Mouse (Mus musculus) inflammation-experienced regulatory T-cells, adult 6 months (primary cell): Measurements from ENCODE around the gene Grik4. TPM values are rescaled to one million over a fixed set of nuclear protein-coding genes. Genes with fewer than 3 reads are reported as not detected.

Experiments used
- ATAC-seq: one replicate; pipeline ENCODE4 v1.8.0; 2017
- polyA plus RNA-seq, 3 experiments: library from polyadenylated mRNA; unstranded; fragments of 100-300 nt; shearing (Covaris generic); gene quantifications; one replicate each; pipeline ENCODE4 v1.2.1; 2017

The Grik4 gene
- polyA plus RNA-seq, 3 experiments from 2014 or later = 0.06 to 0.08 TPM; not detected in 1

DNA sequence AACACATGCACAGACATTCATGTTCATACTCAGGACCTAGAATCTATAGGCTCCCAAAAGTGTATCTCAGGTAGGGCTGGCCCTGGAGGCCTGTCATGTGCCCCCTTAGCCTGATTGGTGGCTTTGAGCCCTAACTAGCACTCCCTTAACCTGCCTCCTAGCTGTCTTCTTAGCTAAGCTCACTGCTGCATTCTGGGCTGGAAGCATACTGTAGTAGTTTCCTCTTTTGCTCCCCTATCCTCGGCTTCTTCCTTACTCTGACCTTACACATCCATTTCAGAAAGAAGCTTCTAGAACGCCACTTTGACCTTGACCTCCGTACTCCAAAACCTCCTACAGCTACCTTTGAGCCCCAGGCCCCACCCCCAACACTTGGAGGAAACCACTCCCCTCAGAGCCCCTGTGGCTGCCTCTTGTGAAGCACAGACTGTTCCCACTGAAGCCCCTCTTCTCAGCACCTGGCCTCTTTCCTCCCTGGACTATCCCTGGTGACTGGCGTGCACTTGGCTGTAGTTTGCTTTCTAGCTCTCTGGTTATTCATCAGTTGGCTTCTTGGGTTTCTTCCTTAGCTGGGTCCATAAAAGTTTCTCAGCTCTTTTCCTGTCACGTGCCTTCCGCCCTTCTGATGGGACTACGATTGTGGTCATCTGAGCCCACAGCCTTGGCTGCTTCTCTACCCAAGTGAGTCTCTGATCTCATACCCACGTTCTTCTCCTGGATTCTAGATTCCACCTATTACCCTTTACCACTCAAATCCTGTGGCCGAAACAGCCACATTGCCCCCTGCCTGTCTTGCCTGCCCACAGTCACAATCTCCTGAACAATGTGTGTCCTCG is 84.1 kb downstream of the Grik4 start:
- no peak for ATAC-seq

GRCm38 (mm10) chr9:42858998-42859690 is 85.1 kb downstream of the Grik4 start:
- ATAC-seq = no peak

- no peak for ATAC-seq
These were observed 85.7 kb downstream of the Grik4 start for GRCm38 (mm10) chr9:42858576-42858975.

- ATAC-seq = no peak
These were observed 86.5 kb downstream of the Grik4 start for GRCm38 (mm10) chr9:42857756-42858155.

DNA sequence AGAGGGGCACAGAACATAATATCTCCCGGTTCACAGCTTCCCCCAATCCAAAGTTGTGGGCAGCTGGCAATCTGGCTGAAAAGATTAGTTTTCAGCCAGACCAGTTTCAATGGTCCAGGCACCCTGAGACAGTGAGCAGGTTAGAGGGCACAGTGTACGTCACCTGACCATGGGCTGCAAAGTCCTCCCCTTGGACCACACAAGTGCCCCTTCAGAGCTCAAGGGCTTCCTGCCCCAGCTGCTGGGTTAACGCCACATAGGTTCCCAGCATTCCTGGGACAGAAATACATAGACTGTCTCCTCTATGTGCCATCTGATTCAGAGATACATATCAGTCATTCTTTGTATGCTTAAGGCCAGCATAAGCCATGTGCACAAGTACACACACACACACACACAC is 91.2 kb downstream of the Grik4 start:
- ATAC-seq = no peak

GRCm38 (mm10) chr9:42850063-42850462 is 94.2 kb downstream of the Grik4 start:
- ATAC-seq = no peak

GRCm38 (mm10) chr9:42848061-42848460 is 96.2 kb downstream of the Grik4 start:
- no peak for ATAC-seq

- no peak for ATAC-seq
These were observed 97.4 kb downstream of the Grik4 start for GRCm38 (mm10) chr9:42846676-42847425.

DNA sequence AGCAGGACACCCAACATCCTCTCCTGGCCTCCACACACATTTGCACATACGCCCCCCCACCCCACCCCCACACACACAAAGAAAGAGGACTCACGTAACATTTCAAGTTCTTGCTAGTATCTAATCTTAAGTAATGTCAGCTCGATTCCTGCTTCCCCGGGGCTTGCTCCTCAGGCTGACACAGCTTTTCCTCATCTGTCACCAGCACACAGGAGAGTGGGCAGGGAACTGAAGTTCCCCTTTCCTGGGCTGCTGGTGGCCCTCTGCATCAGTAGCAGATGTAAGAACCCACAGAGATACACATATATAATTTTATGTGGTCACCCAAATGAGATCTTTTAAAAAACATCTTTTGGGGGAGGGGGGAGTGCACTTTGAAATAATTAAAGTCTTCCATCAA is 98.2 kb downstream of the Grik4 start:
- ATAC-seq = no peak

DNA sequence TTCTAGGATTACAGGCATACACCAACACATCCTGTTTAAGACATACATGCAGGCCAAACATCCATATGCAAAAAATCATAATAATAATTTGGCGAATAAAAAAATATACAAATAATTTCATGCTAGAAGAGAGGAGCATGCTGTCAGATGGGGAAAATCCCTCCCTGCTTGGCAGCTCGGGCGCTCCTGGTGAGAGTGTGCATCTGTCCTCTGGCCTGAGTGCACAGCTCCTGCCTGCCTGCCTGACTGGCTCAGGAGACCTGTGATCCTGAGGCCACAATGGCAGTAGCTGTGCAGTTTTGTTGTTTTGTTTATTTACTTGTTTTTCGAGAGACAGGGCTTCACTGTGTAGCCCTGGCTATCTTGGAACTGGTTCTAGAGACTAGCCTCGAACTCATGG is 100.0 kb downstream of the Grik4 start:
- ATAC-seq = no peak

GRCm38 (mm10) chr9:42838299-42838698 is 106.0 kb downstream of the Grik4 start:
- ATAC-seq = peak; percentile 94

GRCm38 (mm10) chr9:42837498-42837897 is 106.8 kb downstream of the Grik4 start:
- no peak for ATAC-seq

DNA sequence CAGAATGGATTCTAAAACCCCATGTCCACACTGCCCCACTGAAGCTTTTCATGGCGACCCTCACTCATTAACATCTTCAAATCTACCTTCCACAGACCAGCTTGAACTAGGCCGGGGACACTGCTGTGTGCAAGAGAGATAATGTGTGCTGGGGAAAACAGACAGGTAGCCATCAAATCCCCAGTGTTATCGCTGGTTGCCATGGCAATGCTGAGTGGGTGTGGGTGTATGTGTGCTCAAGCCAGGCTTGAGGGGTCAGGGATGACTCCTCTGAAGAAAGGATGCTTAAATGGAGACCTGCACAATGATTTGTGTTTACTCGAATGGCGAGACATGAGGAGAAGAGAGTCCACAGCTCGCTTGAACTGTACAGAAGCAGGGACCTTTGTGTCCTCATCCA is 112.7 kb downstream of the Grik4 start:
- no peak for ATAC-seq

- no peak for ATAC-seq
These were observed 125.0 kb downstream of the Grik4 start for GRCm38 (mm10) chr9:42819247-42819646.

DNA sequence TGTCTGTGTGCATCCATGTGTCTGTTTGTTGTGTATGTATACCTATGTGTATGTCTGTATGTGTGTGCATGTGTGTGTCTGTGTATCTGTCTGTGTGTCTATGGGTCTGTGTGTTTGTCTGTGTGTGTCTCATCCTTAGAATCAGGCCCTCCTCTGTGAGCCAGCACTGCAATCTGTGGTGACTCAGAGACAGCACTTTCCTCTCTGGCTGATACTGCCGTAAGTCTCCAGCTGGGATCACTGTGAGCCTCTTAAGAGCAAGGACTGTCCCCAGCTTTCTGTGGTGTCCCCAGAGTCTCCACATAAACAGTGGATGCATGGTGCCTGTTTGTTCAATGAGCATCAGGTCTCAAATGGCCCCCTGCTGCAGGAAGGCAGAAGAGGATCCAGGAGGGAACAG is 127.5 kb downstream of the Grik4 start:
- no peak for ATAC-seq

DNA sequence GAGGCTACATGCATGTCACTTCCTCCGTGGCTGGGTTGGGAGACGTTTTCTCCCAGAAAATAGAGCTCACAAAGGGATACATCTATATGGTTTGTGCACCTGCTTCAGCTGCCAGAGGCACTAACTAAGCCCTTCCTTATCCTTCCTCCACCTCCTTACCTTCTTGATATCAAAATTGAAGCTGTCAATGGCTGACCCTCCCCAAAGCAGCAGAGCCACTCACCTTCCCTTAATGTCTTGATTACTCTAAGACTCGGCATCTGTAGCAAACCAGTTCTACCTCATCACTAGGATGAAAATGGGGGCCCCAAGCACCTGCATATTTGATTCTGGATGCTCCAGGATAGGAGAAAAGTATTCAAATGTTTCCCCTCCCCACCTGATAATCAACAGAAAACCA is 135.1 kb downstream of the Grik4 start:
- no peak for ATAC-seq

DNA sequence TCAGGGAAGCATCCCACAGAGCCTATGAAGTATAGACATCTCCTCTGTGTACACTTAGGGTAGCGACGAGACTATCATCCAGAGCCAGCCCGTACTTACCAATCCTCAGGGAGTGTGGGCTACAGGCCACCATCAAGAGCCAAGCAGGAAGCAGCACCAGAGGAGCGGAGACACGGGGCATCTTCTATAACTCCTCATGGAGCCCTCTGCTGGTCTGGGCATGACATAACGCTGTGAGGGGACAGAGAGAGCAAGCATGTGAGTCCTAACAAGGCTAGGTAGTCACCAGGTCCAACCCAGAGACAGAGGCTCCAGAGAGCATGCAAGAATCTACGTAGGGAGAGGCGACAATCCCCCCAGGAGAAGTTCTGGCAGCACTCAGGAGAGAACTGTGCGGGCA is 135.9 kb downstream of the Grik4 start:
- ATAC-seq = no peak

GRCm38 (mm10) chr9:42803061-42803491 is 141.2 kb downstream of the Grik4 start:
- ATAC-seq = no peak

DNA sequence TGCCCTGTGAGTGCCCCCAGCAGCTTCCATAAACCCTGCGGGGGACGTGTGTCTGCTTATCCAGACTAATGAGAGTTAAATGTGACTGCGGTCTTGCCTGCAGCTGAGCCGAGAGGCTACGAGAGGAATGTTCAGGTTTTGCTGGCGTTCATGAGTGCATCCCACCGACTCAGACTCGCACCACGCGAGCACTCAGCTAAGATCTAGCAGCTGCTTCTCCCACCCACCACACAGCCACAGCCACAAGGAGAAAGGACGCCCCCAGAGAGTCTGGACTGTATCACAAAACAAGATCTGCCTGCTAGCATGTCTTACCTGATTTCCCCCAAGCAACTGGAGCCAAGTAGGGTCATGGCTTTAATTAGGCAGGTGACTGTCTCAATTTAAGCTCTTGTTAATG is 142.4 kb downstream of the Grik4 start:
- no peak for ATAC-seq

- no peak for ATAC-seq
These were observed 144.2 kb downstream of the Grik4 start for GRCm38 (mm10) chr9:42800138-42800537.

- no peak for ATAC-seq
These were observed 144.6 kb downstream of the Grik4 start for GRCm38 (mm10) chr9:42799694-42800093.

DNA sequence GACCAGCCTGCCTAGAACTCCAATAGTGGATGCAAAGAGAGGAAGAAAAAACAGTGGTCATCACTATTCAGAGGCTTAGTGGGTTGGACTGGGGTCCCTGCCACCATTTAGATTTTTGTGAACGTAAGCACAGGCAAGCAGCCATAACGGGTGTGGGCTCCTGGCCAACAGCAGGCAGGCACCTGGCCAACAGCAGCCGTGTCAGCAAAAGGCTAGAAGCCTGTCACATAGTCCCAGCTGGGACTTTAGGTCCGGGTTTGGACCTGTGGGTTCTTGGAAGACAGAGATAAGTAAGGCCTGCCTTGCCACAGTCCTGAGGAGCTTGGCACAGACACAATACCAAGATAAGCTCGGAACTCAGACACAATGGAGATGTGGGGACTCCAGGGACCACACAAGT is 145.1 kb downstream of the Grik4 start:
- no peak for ATAC-seq

- ATAC-seq = no peak
These were observed 146.0 kb downstream of the Grik4 start for GRCm38 (mm10) chr9:42798280-42798679.
